Mouse (Mus musculus): ENCODE measurements around the gene Prpf4. TPM values are rescaled to one million over a fixed set of nuclear protein-coding genes. Genes with fewer than 3 reads are reported as not detected.

The Prpf4 gene
- polyA plus RNA-seq, 1 experiment, result 11.3 TPM

DNA sequence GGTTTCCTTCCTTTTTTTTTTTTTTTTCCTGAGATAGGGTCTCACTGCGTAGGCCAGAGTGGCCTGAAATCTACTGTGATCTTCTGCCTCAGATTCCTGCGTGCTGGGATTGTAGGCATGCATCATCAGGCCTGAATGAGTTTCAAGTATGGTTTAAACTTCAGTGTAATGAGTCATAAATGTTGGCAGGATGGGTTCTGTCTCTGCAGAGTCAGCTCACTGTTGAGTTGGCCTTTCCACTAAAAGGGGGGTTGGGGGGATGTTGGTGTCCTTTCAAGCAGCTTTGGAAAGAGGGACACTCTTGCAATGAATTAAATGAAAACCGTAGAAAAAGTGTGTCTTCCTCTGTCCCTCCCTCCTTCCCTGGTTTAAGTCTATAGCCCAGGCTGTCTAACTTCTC, 9.6 kb upstream of the Prpf4 start:
- TF ChIP-seq MYOD1 (IDR thresholded peaks at IDR 0.05; ENCODE audit: control insufficient read depth, insufficient read length, low read depth) (no peak), CEBPB (IDR thresholded peaks at IDR 0.05; ENCODE audit: low read depth) (no peak), FOSL1 (IDR thresholded peaks at IDR 0.05; ENCODE audit: insufficient read depth, low read length, poor library complexity, severe bottlenecking) (no peak), USF1 (IDR thresholded peaks at IDR 0.05; ENCODE audit: low read depth) (no peak), CTCF (IDR thresholded peaks at IDR 0.05; ENCODE audit: control insufficient read depth, insufficient read depth, insufficient read length) (no peak), MAX (IDR thresholded peaks at IDR 0.05) (no peak)
- H3K36me3 ChIP-seq (ENCODE audit: control insufficient read depth, insufficient read depth), result peaks cover 76% of the 10 kb centered on the region
- peaks cover 22% of the 10 kb centered on the region for H3K79me3 ChIP-seq (ENCODE audit: low read depth)
- no peak overlapping the region for H3K4me3 ChIP-seq (ENCODE audit: insufficient read depth, poor library complexity, severe bottlenecking)
- H3K79me2 ChIP-seq (ENCODE audit: control insufficient read depth, insufficient read depth), result peaks cover 37% of the 10 kb centered on the region
- no peaks in the 10 kb centered on the region for H3K27me3 ChIP-seq (ENCODE audit: control insufficient read depth, insufficient read depth, insufficient read length)
- no peak overlapping the region for H3ac ChIP-seq (ENCODE audit: control insufficient read depth, insufficient read length, low read depth)

DNA sequence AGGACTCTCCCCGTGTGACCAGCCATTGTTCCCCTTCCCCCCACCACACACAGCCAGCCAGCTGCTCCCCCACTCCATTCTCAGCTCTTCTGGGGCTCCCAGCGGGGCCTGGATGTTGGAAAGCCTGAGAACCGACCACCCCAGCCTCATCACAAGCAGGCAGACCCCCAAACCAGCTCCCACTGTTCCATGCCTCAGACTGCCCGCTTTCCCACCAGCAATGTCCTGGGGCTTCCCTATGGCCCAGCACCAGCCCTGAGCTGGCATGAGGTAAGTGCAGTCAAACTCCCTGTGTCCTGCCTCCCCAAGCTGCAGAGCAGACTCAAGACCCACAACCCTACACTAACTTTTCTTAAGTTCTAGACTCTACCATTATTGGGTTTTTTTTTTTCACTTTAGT, 2.5 kb upstream of the Prpf4 start:
- Histone ChIP-seq H3K4me3 (ENCODE audit: insufficient read depth, poor library complexity, severe bottlenecking) (no peak overlapping the region), H3K79me2 (ENCODE audit: control insufficient read depth, insufficient read depth) (peaks cover 63% of the 10 kb centered on the region), H3ac (ENCODE audit: control insufficient read depth, insufficient read length, low read depth) (no peak overlapping the region), H3K27me3 (ENCODE audit: control insufficient read depth, insufficient read depth, insufficient read length) (no peaks in the 10 kb centered on the region), H3K79me3 (ENCODE audit: low read depth) (peaks cover 49% of the 10 kb centered on the region), H3K36me3 (ENCODE audit: control insufficient read depth, insufficient read depth) (peaks cover 31% of the 10 kb centered on the region)
- TF ChIP-seq MAX (IDR thresholded peaks at IDR 0.05) (no peak), CEBPB (IDR thresholded peaks at IDR 0.05; ENCODE audit: low read depth) (no peak), CTCF (IDR thresholded peaks at IDR 0.05; ENCODE audit: control insufficient read depth, insufficient read depth, insufficient read length) (no peak), FOSL1 (IDR thresholded peaks at IDR 0.05; ENCODE audit: insufficient read depth, low read length, poor library complexity, severe bottlenecking) (no peak), MYOD1 (IDR thresholded peaks at IDR 0.05; ENCODE audit: control insufficient read depth, insufficient read length, low read depth) (no peak), USF1 (IDR thresholded peaks at IDR 0.05; ENCODE audit: low read depth) (no peak), MYOG (IDR thresholded peaks at IDR 0.05; ENCODE audit: control insufficient read depth, extremely low read depth, insufficient read length) (no peak)

DNA sequence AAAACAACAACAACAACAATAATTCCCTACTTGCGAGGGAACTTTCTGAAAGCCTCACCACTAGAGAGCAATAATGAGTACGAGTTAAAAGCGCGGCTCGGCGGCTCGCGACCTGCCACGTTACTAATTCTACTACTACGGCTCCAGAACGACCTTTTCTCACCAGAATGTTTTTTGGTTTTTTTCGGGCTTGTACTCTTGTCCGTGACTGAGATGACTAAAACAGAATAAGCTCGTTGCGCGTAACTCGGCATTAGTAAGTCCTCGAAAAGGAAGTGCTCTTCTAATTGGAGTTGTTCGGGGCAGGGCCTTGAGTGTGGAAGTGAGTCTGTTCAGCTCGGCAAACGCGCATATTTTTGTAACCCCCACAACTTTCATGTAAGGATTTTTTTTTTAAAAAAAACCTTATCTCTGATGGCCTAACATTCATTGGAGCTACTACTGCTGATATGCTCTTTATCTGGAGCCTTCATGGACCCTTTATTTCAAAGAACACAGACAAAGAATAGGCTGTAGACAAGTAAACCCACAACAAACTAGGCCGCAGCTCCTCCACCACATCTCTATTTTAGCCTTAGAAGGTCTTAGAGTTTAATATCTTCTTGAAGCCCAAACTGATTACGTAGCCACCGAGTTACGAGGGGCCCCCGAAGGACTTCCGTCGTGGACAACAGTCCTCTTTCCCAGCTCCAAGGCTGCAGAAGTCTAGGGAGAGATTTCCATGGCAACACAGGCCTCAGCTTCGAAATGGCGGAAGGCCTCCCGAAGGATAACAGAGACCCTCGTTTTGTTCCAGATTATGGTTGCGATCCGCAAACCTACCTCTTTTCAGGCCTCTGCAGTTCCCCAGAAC, 641 bp upstream of the Prpf4 start:
- H3K79me2 ChIP-seq (ENCODE audit: control insufficient read depth, insufficient read depth), result peaks cover 76% of the 10 kb centered on the region
- H3ac ChIP-seq (ENCODE audit: control insufficient read depth, insufficient read length, low read depth), result peak overlapping the region; percentile 79
- TF ChIP-seq CTCF (IDR thresholded peaks at IDR 0.05; ENCODE audit: control insufficient read depth, insufficient read depth, insufficient read length) (no peak), USF1 (IDR thresholded peaks at IDR 0.05; ENCODE audit: low read depth) (no peak), FOSL1 (IDR thresholded peaks at IDR 0.05; ENCODE audit: insufficient read depth, low read length, poor library complexity, severe bottlenecking) (no peak), CEBPB (IDR thresholded peaks at IDR 0.05; ENCODE audit: low read depth) (no peak), MYOD1 (IDR thresholded peaks at IDR 0.05; ENCODE audit: control insufficient read depth, insufficient read length, low read depth) (no peak), MAX (IDR thresholded peaks at IDR 0.05) (no peak), MYOG (IDR thresholded peaks at IDR 0.05; ENCODE audit: control insufficient read depth, extremely low read depth, insufficient read length) (no peak)
- no peaks in the 10 kb centered on the region for H3K27me3 ChIP-seq (ENCODE audit: control insufficient read depth, insufficient read depth, insufficient read length)
- peak overlapping the region; percentile 56 for H3K4me3 ChIP-seq (ENCODE audit: insufficient read depth, poor library complexity, severe bottlenecking)
- peaks cover 65% of the 10 kb centered on the region for H3K79me3 ChIP-seq (ENCODE audit: low read depth)
- H3K36me3 ChIP-seq (ENCODE audit: control insufficient read depth, insufficient read depth), result peaks cover 28% of the 10 kb centered on the region

DNA sequence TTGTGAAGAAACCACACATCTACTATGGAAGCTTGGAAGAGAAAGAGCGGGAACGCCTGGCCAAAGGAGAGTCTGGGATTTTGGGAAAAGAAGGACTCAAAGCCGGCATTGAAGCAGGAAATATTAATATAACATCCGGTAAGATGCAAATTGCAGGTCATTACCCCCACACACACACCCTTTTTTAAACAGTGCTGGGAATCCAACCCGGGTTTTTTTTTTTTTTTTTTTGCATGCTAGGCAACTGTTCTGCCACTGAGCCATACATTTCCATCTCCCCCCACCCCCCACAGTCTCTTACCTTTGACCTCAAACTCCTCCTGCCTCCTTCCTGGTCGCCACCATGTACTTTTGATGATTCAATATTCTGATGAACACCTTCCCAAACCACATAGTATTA, 1.0 kb downstream of the Prpf4 start:
- H3K36me3 ChIP-seq (ENCODE audit: control insufficient read depth, insufficient read depth), result peaks cover 41% of the 10 kb centered on the region
- H3ac ChIP-seq (ENCODE audit: control insufficient read depth, insufficient read length, low read depth), result peak overlapping the region; percentile 93
- H3K79me2 ChIP-seq (ENCODE audit: control insufficient read depth, insufficient read depth), result peaks cover 66% of the 10 kb centered on the region
- TF ChIP-seq CTCF (IDR thresholded peaks at IDR 0.05; ENCODE audit: control insufficient read depth, insufficient read depth, insufficient read length) (no peak), USF1 (IDR thresholded peaks at IDR 0.05; ENCODE audit: low read depth) (no peak), CEBPB (IDR thresholded peaks at IDR 0.05; ENCODE audit: low read depth) (no peak), MAX (IDR thresholded peaks at IDR 0.05) (no peak), MYOG (IDR thresholded peaks at IDR 0.05; ENCODE audit: control insufficient read depth, extremely low read depth, insufficient read length) (no peak), FOSL1 (IDR thresholded peaks at IDR 0.05; ENCODE audit: insufficient read depth, low read length, poor library complexity, severe bottlenecking) (no peak), MYOD1 (IDR thresholded peaks at IDR 0.05; ENCODE audit: control insufficient read depth, insufficient read length, low read depth) (no peak)
- no peaks in the 10 kb centered on the region for H3K27me3 ChIP-seq (ENCODE audit: control insufficient read depth, insufficient read depth, insufficient read length)
- H3K4me3 ChIP-seq (ENCODE audit: insufficient read depth, poor library complexity, severe bottlenecking), result peak overlapping the region; percentile 56
- H3K79me3 ChIP-seq (ENCODE audit: low read depth), result peaks cover 53% of the 10 kb centered on the region

DNA sequence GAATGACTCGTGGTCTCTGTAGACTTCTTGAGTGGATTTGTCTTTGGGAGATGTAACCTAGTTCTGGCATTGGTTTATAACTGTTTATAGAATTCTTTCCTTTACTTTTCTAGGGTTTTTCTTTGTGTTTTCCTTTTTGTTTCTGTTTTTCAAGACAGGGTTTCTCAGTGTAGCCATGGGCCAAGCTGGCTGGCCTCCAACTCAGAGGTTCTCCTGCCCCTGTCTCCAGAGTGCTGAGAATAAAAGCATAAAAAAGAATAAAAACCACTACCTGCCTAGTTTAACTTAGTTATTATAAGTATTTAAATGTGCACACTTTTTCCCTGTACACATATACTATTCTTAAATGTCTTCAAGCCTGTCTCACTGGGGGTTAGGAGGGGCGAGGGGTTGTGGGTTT, 1.7 kb downstream of the Prpf4 start:
- TF ChIP-seq USF1 (IDR thresholded peaks at IDR 0.05; ENCODE audit: low read depth) (no peak), MYOD1 (IDR thresholded peaks at IDR 0.05; ENCODE audit: control insufficient read depth, insufficient read length, low read depth) (no peak), MYOG (IDR thresholded peaks at IDR 0.05; ENCODE audit: control insufficient read depth, extremely low read depth, insufficient read length) (no peak), MAX (IDR thresholded peaks at IDR 0.05) (no peak), CTCF (IDR thresholded peaks at IDR 0.05; ENCODE audit: control insufficient read depth, insufficient read depth, insufficient read length) (no peak)
- Histone ChIP-seq H3K36me3 (ENCODE audit: control insufficient read depth, insufficient read depth) (peaks cover 48% of the 10 kb centered on the region), H3ac (ENCODE audit: control insufficient read depth, insufficient read length, low read depth) (no peak overlapping the region), H3K4me3 (ENCODE audit: insufficient read depth, poor library complexity, severe bottlenecking) (no peak overlapping the region), H3K27me3 (ENCODE audit: control insufficient read depth, insufficient read depth, insufficient read length) (no peaks in the 10 kb centered on the region), H3K79me2 (ENCODE audit: control insufficient read depth, insufficient read depth) (peaks cover 61% of the 10 kb centered on the region), H3K79me3 (ENCODE audit: low read depth) (peaks cover 50% of the 10 kb centered on the region)

Data from C2C12 (cell line).